7 mouse cellular contexts compared by ENCODE assay signal in genomic region chr6:67535777-67536054, GRCm38 (mm10). TPM values are rescaled to one million over a fixed set of nuclear protein-coding genes. Genes with fewer than 3 reads are reported as not detected.
A peak's percentile ranks its signal among the peaks of the same experiment; 100 is the strongest.
DNase-seq lines count a peak whose midpoint lies in the region; ATAC-seq lines count a peak whose summit lies in the region.

Gene Tacstd2 (minus strand): TSS chr6:67535796.

- peaks cover 16% of the 10 kb centered on the region for H3K4me1 ChIP-seq in forebrain, embryonic 12.5 days
- peaks cover 18% of the 10 kb centered on the region for H3K4me1 ChIP-seq in midbrain, embryonic 12.5 days

- peaks cover 59% of the 10 kb centered on the region for H3K27me3 ChIP-seq in forebrain, embryonic 12.5 days
- peaks cover 58% of the 10 kb centered on the region for H3K27me3 ChIP-seq in midbrain, embryonic 12.5 days

- peak; percentile 57 for DNase-seq in kidney, postnatal 14 days
- DNase-seq in adrenal gland, postnatal 25 days: no peak
- DNase-seq in embryo, embryonic 9.5 days (ENCODE audit: extremely low spot score): no peak
- no peak for DNase-seq in testis, postnatal 10 days (ENCODE audit: low spot score)

- H3K9ac ChIP-seq in forebrain, embryonic 12.5 days: 0 out of 2 replicates have a peak within 1 kb of the TSS, but pooled peaks have one; percentile 12
- 0 out of 2 replicates have a peak within 1 kb of the TSS, but pooled peaks have one; percentile 15 for H3K9ac ChIP-seq in midbrain, embryonic 12.5 days (replicated peaks)

- ATAC-seq in common myeloid progenitor, adult 5-6 weeks (replicated peaks; ENCODE audit: low read depth, poor library complexity, severe bottlenecking): no peak
- no peak for ATAC-seq in forebrain, embryonic 12.5 days (ENCODE audit: low FRiP score)
- ATAC-seq in midbrain, embryonic 12.5 days (ENCODE audit: low FRiP score, low read depth): no peak

- 3% methylated on average over 8 of the region's 8 CpGs for WGBS in forebrain, embryonic 12.5 days
- 5% methylated on average over 8 of the region's 8 CpGs for WGBS in midbrain, embryonic 12.5 days

- peak within 1 kb of the TSS; percentile 46 for H3K4me3 ChIP-seq in forebrain, embryonic 12.5 days (replicated peaks)
- H3K4me3 ChIP-seq in midbrain, embryonic 12.5 days: peak within 1 kb of the TSS; percentile 48

- no peak within 1 kb of the TSS for H3K27ac ChIP-seq in forebrain, embryonic 12.5 days
- H3K27ac ChIP-seq in midbrain, embryonic 12.5 days (replicated peaks): no peak within 1 kb of the TSS

- no peaks in the 10 kb centered on the region for H3K9me3 ChIP-seq in forebrain, embryonic 12.5 days
- no peaks in the 10 kb centered on the region for H3K9me3 ChIP-seq in midbrain, embryonic 12.5 days

- H3K36me3 ChIP-seq in forebrain, embryonic 12.5 days (replicated peaks): no peaks in the 10 kb centered on the region
- H3K36me3 ChIP-seq in midbrain, embryonic 12.5 days: no peaks in the 10 kb centered on the region

- peak within 1 kb of the TSS; percentile 80 for H3K4me2 ChIP-seq in forebrain, embryonic 12.5 days
- H3K4me2 ChIP-seq in midbrain, embryonic 12.5 days (replicated peaks): peak within 1 kb of the TSS; percentile 75

RNA-seq across cellular contexts. Expression of gene Tacstd2, which starts in this region (rescaled TPM):
- 16.6 and 17.1 TPM in 2 replicates for total RNA-seq in common myeloid progenitor, adult 5-6 weeks (2017)
- polyA plus RNA-seq in forebrain, embryonic 12.5 days (2016; fragmentation: Nextera tagmentation; extraction: Ambion mirVana): 1.8 and 4.2 TPM in 2 replicates
- polyA plus RNA-seq in midbrain, embryonic 12.5 days (2016; fragmentation: Nextera tagmentation; extraction: Ambion mirVana): 3.3 and 5.6 TPM in 2 replicates
- not detected in 2 replicates for total RNA-seq in adrenal gland, postnatal 25 days (2021)

Comparison
In these comparisons a context has a peak if more than half of its experiments do, and no peak if none do; other contexts are left out.
1. RNA of gene Tacstd2 (total RNA-seq): 16.6 to 17.1 TPM in common myeloid progenitor, adult 5-6 weeks; not detected in adrenal gland, postnatal 25 days; every median in the first group is over 10 times any median in the second.